Mouse (Mus musculus): ENCODE results near the gene Npff. TPM values are rescaled to one million over a fixed set of nuclear protein-coding genes. Genes with fewer than 3 reads are reported as not detected.
A peak's percentile ranks its signal among the peaks of the same experiment; 100 is the strongest.

The Npff gene
- polyA plus RNA-seq, 1 experiment from 2014 or later, result 2.2 TPM

- no peaks in the 10 kb centered on the region for H3K27me3 ChIP-seq (replicated peaks)
- no peak overlapping the region for H3K27ac ChIP-seq (ENCODE audit: poor library complexity, severe bottlenecking)
- no peak overlapping the region for H3K9ac ChIP-seq
- no peak for ATAC-seq (ENCODE audit: insufficient number of reproducible peaks, low FRiP score)
- no peak overlapping the region for H3K4me2 ChIP-seq
- H3K9me3 ChIP-seq (replicated peaks), result no peaks in the 10 kb centered on the region
- no peak overlapping the region for H3K4me3 ChIP-seq
- WGBS, result 87% methylated on average over 3 of the region's 3 CpGs
- peaks cover 79% of the 10 kb centered on the region for H3K36me3 ChIP-seq
- H3K4me1 ChIP-seq (replicated peaks), result peaks cover 9% of the 10 kb centered on the region; the same call in 1 of the 2 replicates
Measured at GRCm38 (mm10) chr15:102546246-102546645, 21.5 kb upstream of the Npff start.

GRCm38 (mm10) chr15:102544801-102545200, 20.1 kb upstream of the Npff start:
- H3K4me3 ChIP-seq, result no peak overlapping the region
- H3K4me1 ChIP-seq (replicated peaks), result peaks cover 9% of the 10 kb centered on the region; the same call in 1 of the 2 replicates
- no peak for ATAC-seq (ENCODE audit: insufficient number of reproducible peaks, low FRiP score)
- no peak overlapping the region for H3K4me2 ChIP-seq
- 91% methylated on average over 4 of the region's 4 CpGs for WGBS
- no peaks in the 10 kb centered on the region for H3K9me3 ChIP-seq (replicated peaks)
- H3K27ac ChIP-seq (ENCODE audit: poor library complexity, severe bottlenecking), result no peak overlapping the region
- no peaks in the 10 kb centered on the region for H3K27me3 ChIP-seq (replicated peaks)
- H3K36me3 ChIP-seq, result peaks cover 81% of the 10 kb centered on the region
- no peak overlapping the region for H3K9ac ChIP-seq

- 92% methylated on average over 7 of the region's 7 CpGs for WGBS
- H3K4me3 ChIP-seq, result no peak overlapping the region
- H3K9ac ChIP-seq, result no peak overlapping the region
- H3K4me2 ChIP-seq, result no peak overlapping the region
- H3K4me1 ChIP-seq (replicated peaks), result 0 out of 2 replicates have a peak, but pooled peaks cover 3% of the 10 kb centered on the region
- no peak for ATAC-seq (ENCODE audit: insufficient number of reproducible peaks, low FRiP score)
- no peak overlapping the region for H3K27ac ChIP-seq (ENCODE audit: poor library complexity, severe bottlenecking)
- peaks cover 75% of the 10 kb centered on the region for H3K36me3 ChIP-seq
- no peaks in the 10 kb centered on the region for H3K27me3 ChIP-seq (replicated peaks)
- no peaks in the 10 kb centered on the region for H3K9me3 ChIP-seq (replicated peaks)
Measured at GRCm38 (mm10) chr15:102533926-102534325, 9.2 kb upstream of the Npff start.

GRCm38 (mm10) chr15:102532106-102532900, 7.6 kb upstream of the Npff start:
- Histone ChIP-seq H3K4me2 (no peak overlapping the region), H3K4me3 (no peak overlapping the region), H3K27ac (ENCODE audit: poor library complexity, severe bottlenecking) (no peak overlapping the region), H3K4me1 (replicated peaks) (0 out of 2 replicates have a peak, but pooled peaks cover 3% of the 10 kb centered on the region), H3K36me3 (peaks cover 84% of the 10 kb centered on the region), H3K9me3 (replicated peaks) (no peaks in the 10 kb centered on the region), H3K27me3 (replicated peaks) (no peaks in the 10 kb centered on the region), H3K9ac (no peak overlapping the region)
- ATAC-seq (ENCODE audit: insufficient number of reproducible peaks, low FRiP score), result no peak
- WGBS, result 90% methylated on average over 3 of the region's 3 CpGs

GRCm38 (mm10) chr15:102531586-102531985, 6.8 kb upstream of the Npff start:
- Histone ChIP-seq H3K27me3 (replicated peaks) (no peaks in the 10 kb centered on the region), H3K4me1 (replicated peaks) (0 out of 2 replicates have a peak, but pooled peaks cover 3% of the 10 kb centered on the region), H3K4me2 (no peak overlapping the region), H3K27ac (ENCODE audit: poor library complexity, severe bottlenecking) (no peak overlapping the region), H3K4me3 (no peak overlapping the region), H3K36me3 (peaks cover 81% of the 10 kb centered on the region), H3K9ac (no peak overlapping the region), H3K9me3 (replicated peaks) (no peaks in the 10 kb centered on the region)
- 89% methylated on average over 4 of the region's 4 CpGs for WGBS
- ATAC-seq (ENCODE audit: insufficient number of reproducible peaks, low FRiP score), result no peak

- no peak overlapping the region for H3K9ac ChIP-seq
Measured at GRCm38 (mm10) chr15:102530566-102530965, 5.8 kb upstream of the Npff start.

GRCm38 (mm10) chr15:102528396-102528795, 3.7 kb upstream of the Npff start:
- Histone ChIP-seq H3K9ac (no peak overlapping the region), H3K4me2 (no peak overlapping the region), H3K4me3 (no peak overlapping the region), H3K36me3 (peaks cover 79% of the 10 kb centered on the region), H3K27ac (ENCODE audit: poor library complexity, severe bottlenecking) (no peak overlapping the region), H3K9me3 (replicated peaks) (no peaks in the 10 kb centered on the region), H3K27me3 (replicated peaks) (no peaks in the 10 kb centered on the region), H3K4me1 (replicated peaks) (0 out of 2 replicates have a peak, but pooled peaks cover 3% of the 10 kb centered on the region)
- no peak for ATAC-seq (ENCODE audit: insufficient number of reproducible peaks, low FRiP score)
- WGBS, result 91% methylated on average over 1 of the region's 1 CpGs

More at GRCm38 (mm10) chr15:102530566-102530965, 5.8 kb upstream of the Npff start:
- Histone ChIP-seq H3K4me3 (no peak overlapping the region), H3K36me3 (peaks cover 78% of the 10 kb centered on the region), H3K4me2 (no peak overlapping the region), H3K4me1 (replicated peaks) (0 out of 2 replicates have a peak, but pooled peaks cover 3% of the 10 kb centered on the region), H3K27me3 (replicated peaks) (no peaks in the 10 kb centered on the region), H3K9me3 (replicated peaks) (no peaks in the 10 kb centered on the region), H3K27ac (ENCODE audit: poor library complexity, severe bottlenecking) (no peak overlapping the region)
- WGBS, result 63% methylated on average over 4 of the region's 4 CpGs
- ATAC-seq (ENCODE audit: insufficient number of reproducible peaks, low FRiP score), result no peak; the same call in 1 of the 2 replicates

- Histone ChIP-seq H3K27ac (ENCODE audit: poor library complexity, severe bottlenecking) (no peak overlapping the region), H3K4me2 (no peak overlapping the region), H3K4me3 (no peak overlapping the region), H3K36me3 (peaks cover 76% of the 10 kb centered on the region), H3K27me3 (replicated peaks) (no peaks in the 10 kb centered on the region), H3K4me1 (replicated peaks) (0 out of 2 replicates have a peak, but pooled peaks cover 3% of the 10 kb centered on the region), H3K9me3 (replicated peaks) (no peaks in the 10 kb centered on the region), H3K9ac (no peak overlapping the region)
- no peak for ATAC-seq (ENCODE audit: insufficient number of reproducible peaks, low FRiP score)
- WGBS, result 77% methylated on average over 3 of the region's 3 CpGs
Measured at GRCm38 (mm10) chr15:102527936-102528335, 3.2 kb upstream of the Npff start.

GRCm38 (mm10) chr15:102526111-102527002, 1.6 kb upstream of the Npff start:
- H3K36me3 ChIP-seq, result peaks cover 78% of the 10 kb centered on the region
- H3K4me1 ChIP-seq (replicated peaks), result 0 out of 2 replicates have a peak, but pooled peaks cover 3% of the 10 kb centered on the region
- H3K4me2 ChIP-seq, result no peak overlapping the region
- no peak overlapping the region for H3K9ac ChIP-seq
- H3K9me3 ChIP-seq (replicated peaks), result no peaks in the 10 kb centered on the region
- WGBS, result 78% methylated on average over 6 of the region's 6 CpGs
- no peaks in the 10 kb centered on the region for H3K27me3 ChIP-seq (replicated peaks)
- no peak overlapping the region for H3K4me3 ChIP-seq
- no peak for ATAC-seq (ENCODE audit: insufficient number of reproducible peaks, low FRiP score)
- H3K27ac ChIP-seq (ENCODE audit: poor library complexity, severe bottlenecking), result no peak overlapping the region

GRCm38 (mm10) chr15:102521480-102521879, 3.3 kb downstream of the Npff start:
- WGBS, result 80% methylated on average over 4 of the region's 4 CpGs
- Histone ChIP-seq H3K9me3 (replicated peaks) (no peaks in the 10 kb centered on the region), H3K36me3 (peaks cover 46% of the 10 kb centered on the region)

GRCm38 (mm10) chr15:102520416-102520815, 4.3 kb downstream of the Npff start:
- H3K27me3 ChIP-seq (replicated peaks), result no peaks in the 10 kb centered on the region
- H3K9ac ChIP-seq, result peak overlapping the region; percentile 65
- no peak for ATAC-seq (ENCODE audit: insufficient number of reproducible peaks, low FRiP score)
- peak overlapping the region; percentile 66 for H3K27ac ChIP-seq (ENCODE audit: poor library complexity, severe bottlenecking)
- H3K4me2 ChIP-seq, result peak overlapping the region; percentile 88
- WGBS, result 42% methylated on average over 4 of the region's 4 CpGs
- peaks cover 41% of the 10 kb centered on the region for H3K36me3 ChIP-seq
- H3K4me1 ChIP-seq (replicated peaks), result peaks cover 32% of the 10 kb centered on the region
- H3K9me3 ChIP-seq (replicated peaks), result no peaks in the 10 kb centered on the region
- H3K4me3 ChIP-seq, result peak overlapping the region; percentile 4; the same call in 1 of the 2 replicates

More at GRCm38 (mm10) chr15:102521480-102521879, 3.3 kb downstream of the Npff start:
- H3K9ac ChIP-seq, result 0 out of 2 replicates have a peak overlapping the region, but pooled peaks have one; percentile 65
- H3K27me3 ChIP-seq (replicated peaks), result no peaks in the 10 kb centered on the region
- H3K27ac ChIP-seq (ENCODE audit: poor library complexity, severe bottlenecking), result no peak overlapping the region
- H3K4me1 ChIP-seq (replicated peaks), result peaks cover 22% of the 10 kb centered on the region
- no peak for ATAC-seq (ENCODE audit: insufficient number of reproducible peaks, low FRiP score)
- H3K4me2 ChIP-seq, result no peak overlapping the region
- no peak overlapping the region for H3K4me3 ChIP-seq

Data from heart, embryonic 12.5 days (tissue).